Mouse (Mus musculus) embryonic facial prominence, embryonic 13.5 days (tissue): ENCODE data around the gene Zfp991. TPM values are rescaled to one million over a fixed set of nuclear protein-coding genes. Genes with fewer than 3 reads are reported as not detected.
"Not testable (repeated sequence)": the region's sequence is repeated elsewhere in the genome, so short reads cannot be mapped to it uniquely, and the experiment has no call there.

ENCODE experiments used
- ATAC-seq: fragments of 200-750 bp; cut with Nextera tagmentation; 2 replicates; pipeline ENCODE4 v1.8.0; 2017; ENCODE audit warnings: low read depth; ENCODE audit not compliant: insufficient number of reproducible peaks, insufficient read depth, low FRiP score, low TSS enrichment
- H3K27ac ChIP-seq: fragments of 300-500 bp; sonication (generic); 2 replicates; pipeline ENCODE4 v1.5.1; 2015; ENCODE audit warnings: moderate library complexity, mild to moderate bottlenecking, inconsistent platforms
- H3K27me3 ChIP-seq: fragments of 300-500 bp; sonication (generic); 2 replicates; pipeline ENCODE4 v1.6.1; 2015; ENCODE audit warnings: mild to moderate bottlenecking, inconsistent platforms
- H3K36me3 ChIP-seq: fragments of 300-500 bp; sonication (generic); 2 replicates; pipeline ENCODE4 v1.6.1; 2015; ENCODE audit warnings: mild to moderate bottlenecking, inconsistent platforms
- H3K4me1 ChIP-seq: fragments of 300-500 bp; sonication (generic); 2 replicates; pipeline ENCODE4 v1.6.1; 2015; ENCODE audit warnings: inconsistent platforms
- H3K4me2 ChIP-seq: fragments of 300-500 bp; sonication (generic); 2 replicates; pipeline ENCODE4 v1.6.1; 2015; ENCODE audit warnings: moderate library complexity, mild to moderate bottlenecking, inconsistent platforms
- H3K4me3 ChIP-seq: fragments of 300-500 bp; sonication (generic); 2 replicates; pipeline ENCODE4 v1.5.1; 2015; ENCODE audit warnings: mild to moderate bottlenecking, inconsistent platforms
- H3K9ac ChIP-seq: fragments of 300-500 bp; sonication (generic); 2 replicates; pipeline ENCODE4 v1.6.1; 2015; ENCODE audit warnings: mild to moderate bottlenecking, inconsistent platforms
- H3K9me3 ChIP-seq: fragments of 300-500 bp; sonication (generic); 2 replicates; pipeline ENCODE4 v1.6.1; 2016; ENCODE audit warnings: inconsistent platforms
- WGBS: fragments of 180-500 bp; shearing (Covaris S2); methylation state at CpG from one replicate; pipeline ENCODE4 v1.1.7; 2015; ENCODE audit warnings: mixed read lengths; 5-methylcytosine and 5-hydroxymethylcytosine counted together
- polyA plus RNA-seq: library from polyadenylated mRNA; unstranded; fragments of >200 nt; fragmentation: Nextera tagmentation; extraction: Ambion mirVana; gene quantifications from 2 replicates; pipeline ENCODE4 v1.2.1, GENCODE M21; 2015

Gene Zfp991
- polyA plus RNA-seq, 1 experiment from 2014 or later = 7.3 TPM

- not testable (repeated sequence) for H3K4me1 ChIP-seq, H3K4me3 ChIP-seq, H3K9ac ChIP-seq, H3K27ac ChIP-seq, H3K36me3 ChIP-seq, H3K27me3 ChIP-seq, ATAC-seq, H3K4me2 ChIP-seq
- WGBS = 79% methylated on average over 2 of the region's 2 CpGs
- H3K9me3 ChIP-seq = peaks cover 33% of the 10 kb centered on the region
These were observed 4.7 kb upstream of the Zfp991 start for GRCm38 (mm10) chr4:147127137-147127536.

GRCm38 (mm10) chr4:147128152-147128551 lies 3.7 kb upstream of the Zfp991 start:
- H3K9me3 ChIP-seq = peaks cover 27% of the 10 kb centered on the region
- H3K36me3 ChIP-seq, H3K4me3 ChIP-seq, H3K4me1 ChIP-seq, H3K27me3 ChIP-seq, H3K27ac ChIP-seq, H3K4me2 ChIP-seq, H3K9ac ChIP-seq, ATAC-seq: not testable (repeated sequence)

GRCm38 (mm10) chr4:147133596-147133995 lies 1.8 kb downstream of the Zfp991 start:
- 56% methylated on average over 2 of the region's 2 CpGs for WGBS
- not testable (repeated sequence) for H3K9ac ChIP-seq, H3K27me3 ChIP-seq, H3K9me3 ChIP-seq, H3K4me2 ChIP-seq, H3K4me3 ChIP-seq, H3K4me1 ChIP-seq, H3K36me3 ChIP-seq, ATAC-seq, H3K27ac ChIP-seq

- H3K9ac ChIP-seq, H3K27me3 ChIP-seq, H3K36me3 ChIP-seq, H3K9me3 ChIP-seq, H3K27ac ChIP-seq, ATAC-seq, H3K4me1 ChIP-seq, H3K4me2 ChIP-seq, H3K4me3 ChIP-seq: not testable (repeated sequence)
- 73% methylated on average over 4 of the region's 4 CpGs for WGBS
These were observed 9.9 kb downstream of the Zfp991 start for GRCm38 (mm10) chr4:147141757-147142156.

GRCm38 (mm10) chr4:147165282-147165681 lies 33.4 kb downstream of the Zfp991 start:
- H3K9me3 ChIP-seq, ATAC-seq, H3K27me3 ChIP-seq, H3K4me1 ChIP-seq, H3K9ac ChIP-seq, H3K4me3 ChIP-seq, H3K36me3 ChIP-seq, H3K4me2 ChIP-seq, H3K27ac ChIP-seq: not testable (repeated sequence)
- WGBS = 92% methylated on average over 2 of the region's 2 CpGs

GRCm38 (mm10) chr4:147170547-147170946 lies 38.7 kb downstream of the Zfp991 start:
- not testable (repeated sequence) for H3K4me1 ChIP-seq, H3K9ac ChIP-seq, H3K36me3 ChIP-seq, H3K9me3 ChIP-seq, H3K4me2 ChIP-seq, H3K27me3 ChIP-seq, ATAC-seq, H3K27ac ChIP-seq, H3K4me3 ChIP-seq
- 94% methylated on average over 2 of the region's 2 CpGs for WGBS

- not testable (repeated sequence) for H3K4me3 ChIP-seq, H3K4me2 ChIP-seq, H3K9me3 ChIP-seq, ATAC-seq, H3K27ac ChIP-seq, H3K9ac ChIP-seq, H3K27me3 ChIP-seq, H3K36me3 ChIP-seq, H3K4me1 ChIP-seq
- 70% methylated on average over 1 of the region's 4 CpGs for WGBS
These were observed 39.7 kb downstream of the Zfp991 start for GRCm38 (mm10) chr4:147171557-147171956.

GRCm38 (mm10) chr4:147176279-147176880 lies 44.5 kb downstream of the Zfp991 start:
- H3K4me1 ChIP-seq, H3K4me2 ChIP-seq, H3K4me3 ChIP-seq, H3K27ac ChIP-seq, H3K27me3 ChIP-seq, H3K36me3 ChIP-seq, H3K9ac ChIP-seq, H3K9me3 ChIP-seq: not testable (repeated sequence)
- WGBS = 90% methylated on average over 11 of the region's 12 CpGs
- ATAC-seq = 0 out of 2 replicates have a peak, but pooled peaks have one; percentile 38

GRCm38 (mm10) chr4:147181141-147181685 lies 49.4 kb downstream of the Zfp991 start:
- H3K4me3 ChIP-seq, H3K9ac ChIP-seq, H3K27ac ChIP-seq, H3K4me2 ChIP-seq, ATAC-seq, H3K36me3 ChIP-seq, H3K4me1 ChIP-seq, H3K9me3 ChIP-seq, H3K27me3 ChIP-seq: not testable (repeated sequence)
- WGBS = 94% methylated on average over 8 of the region's 8 CpGs

- no CpG with 5 or more reads among the region's 13 CpGs for WGBS
- not testable (repeated sequence) for H3K36me3 ChIP-seq, H3K4me2 ChIP-seq, H3K9ac ChIP-seq, H3K27me3 ChIP-seq, H3K27ac ChIP-seq, H3K4me3 ChIP-seq, H3K4me1 ChIP-seq, H3K9me3 ChIP-seq
- ATAC-seq = peak; percentile 56
These were observed 50.3 kb downstream of the Zfp991 start for GRCm38 (mm10) chr4:147181969-147182705.

GRCm38 (mm10) chr4:147186824-147187223 lies 55.0 kb downstream of the Zfp991 start:
- peak; percentile 34 for ATAC-seq
- not testable (repeated sequence) for H3K4me1 ChIP-seq, H3K9ac ChIP-seq, H3K27me3 ChIP-seq, H3K9me3 ChIP-seq, H3K27ac ChIP-seq, H3K4me2 ChIP-seq, H3K4me3 ChIP-seq, H3K36me3 ChIP-seq
- 93% methylated on average over 1 of the region's 1 CpGs for WGBS

- H3K27ac ChIP-seq, H3K9ac ChIP-seq, H3K4me2 ChIP-seq, H3K27me3 ChIP-seq, H3K4me1 ChIP-seq, H3K36me3 ChIP-seq, H3K9me3 ChIP-seq, H3K4me3 ChIP-seq: not testable (repeated sequence)
- WGBS = 66% methylated on average over 68 of the region's 71 CpGs
- ATAC-seq = peak; percentile 71
These were observed 55.6 kb downstream of the Zfp991 start for GRCm38 (mm10) chr4:147187283-147187965.
